Mouse (Mus musculus) forebrain, embryonic 15.5 days (tissue): ENCODE results near the gene Apof. TPM values are rescaled to one million over a fixed set of nuclear protein-coding genes. Genes with fewer than 3 reads are reported as not detected.
"Not testable (repeated sequence)": the region's sequence is repeated elsewhere in the genome, so short reads cannot be mapped to it uniquely, and the experiment has no call there.

Source experiments
- ATAC-seq: fragments of 200-750 bp; cut with Nextera tagmentation; replicated peaks from 2 replicates; pipeline ENCODE4 v1.8.0; 2017; ENCODE audit warnings: mild to moderate bottlenecking, moderate TSS enrichment, moderate library complexity
- H3K27ac ChIP-seq: fragments of 300-500 bp; sonication (generic); replicated peaks from 2 replicates; pipeline ENCODE4 v1.5.1; 2015; ENCODE audit warnings: mild to moderate bottlenecking, inconsistent platforms
- H3K27me3 ChIP-seq: fragments of 300-500 bp; sonication (generic); 2 replicates; pipeline ENCODE4 v1.6.1; 2015; ENCODE audit warnings: inconsistent platforms
- H3K36me3 ChIP-seq: fragments of 300-500 bp; sonication (generic); 2 replicates; pipeline ENCODE4 v1.6.1; 2015; ENCODE audit warnings: mild to moderate bottlenecking, inconsistent platforms
- H3K4me1 ChIP-seq: fragments of 300-500 bp; sonication (generic); 2 replicates; pipeline ENCODE4 v1.6.1; 2015; ENCODE audit warnings: inconsistent platforms
- H3K4me2 ChIP-seq: fragments of 300-500 bp; sonication (generic); replicated peaks from 2 replicates; pipeline ENCODE4 v1.6.1; 2015; ENCODE audit warnings: mild to moderate bottlenecking, inconsistent platforms
- H3K4me3 ChIP-seq: fragments of 300-500 bp; sonication (generic); 2 replicates; pipeline ENCODE4 v1.5.1; 2015; ENCODE audit warnings: mild to moderate bottlenecking, inconsistent platforms
- H3K9ac ChIP-seq: fragments of 300-500 bp; sonication (generic); replicated peaks from 2 replicates; pipeline ENCODE4 v1.6.1; 2015; ENCODE audit warnings: mild to moderate bottlenecking, inconsistent platforms
- H3K9me3 ChIP-seq: fragments of 300-500 bp; sonication (generic); 2 replicates; pipeline ENCODE4 v1.6.1; 2016; ENCODE audit warnings: inconsistent platforms
- WGBS: fragments of 180-500 bp; shearing (Covaris S2); methylation state at CpG from one replicate; pipeline ENCODE4 v1.1.7; 2015; ENCODE audit warnings: mixed read lengths; 5-methylcytosine and 5-hydroxymethylcytosine counted together
- polyA plus RNA-seq: library from polyadenylated mRNA; unstranded; fragments of >200 nt; fragmentation: Nextera tagmentation; extraction: Ambion mirVana; gene quantifications from 2 replicates; pipeline ENCODE4 v1.2.1, GENCODE M21; 2015

Gene Apof
- polyA plus RNA-seq, 1 experiment from 2014 or later = not detected

DNA sequence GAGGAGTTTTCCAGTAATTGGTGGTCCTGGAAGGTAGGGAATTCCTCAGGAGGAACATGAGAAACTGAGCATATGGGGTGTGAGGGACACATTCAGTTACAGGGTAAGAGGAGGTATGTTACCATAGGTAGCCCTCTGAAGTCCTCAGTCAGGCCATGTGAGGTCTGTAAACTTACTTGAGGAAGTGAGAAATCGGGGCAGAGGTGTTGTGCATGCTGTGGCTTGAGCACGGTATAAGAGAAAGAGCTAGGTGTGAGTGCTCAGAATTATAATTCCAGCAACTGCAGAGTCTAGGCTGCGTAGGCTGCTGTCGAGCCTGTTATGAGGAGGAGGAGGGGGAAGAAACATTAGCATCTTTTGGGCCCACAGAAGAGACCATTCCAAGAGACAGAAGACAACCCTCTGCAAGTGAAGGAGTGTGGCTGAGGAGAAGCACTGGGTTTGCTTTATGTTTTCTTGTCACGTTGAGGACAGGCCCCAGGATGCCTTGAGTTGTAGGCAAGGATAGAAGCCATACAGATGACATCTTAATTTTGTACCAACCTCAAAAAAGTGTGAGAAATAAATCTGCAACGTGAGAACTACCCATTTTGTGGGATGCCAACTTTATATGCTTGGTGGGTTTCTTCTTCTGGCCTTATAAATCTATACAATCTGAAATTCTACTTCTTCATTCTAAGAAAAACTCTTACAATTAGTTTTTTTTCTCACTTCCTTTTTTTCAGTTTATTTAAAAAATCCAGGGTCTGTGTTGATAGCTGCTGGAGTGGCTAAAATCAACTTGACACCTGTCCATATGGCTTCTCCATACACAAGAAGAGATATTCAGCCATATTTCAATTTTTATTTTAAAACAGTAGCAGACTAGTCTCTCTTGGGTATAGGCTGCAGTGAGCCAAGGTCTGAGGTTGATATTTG is 4.8 kb upstream of the Apof start:
- Histone ChIP-seq H3K36me3 (no peaks in the 10 kb centered on the region), H3K9ac (no peak overlapping the region), H3K9me3 (no peaks in the 10 kb centered on the region), H3K27ac (no peak overlapping the region), H3K4me1 (no peaks in the 10 kb centered on the region), H3K27me3 (no peaks in the 10 kb centered on the region), H3K4me3 (no peak overlapping the region), H3K4me2 (no peak overlapping the region)
- ATAC-seq = no peak
- WGBS = 75% methylated on average over 6 of the region's 6 CpGs

DNA sequence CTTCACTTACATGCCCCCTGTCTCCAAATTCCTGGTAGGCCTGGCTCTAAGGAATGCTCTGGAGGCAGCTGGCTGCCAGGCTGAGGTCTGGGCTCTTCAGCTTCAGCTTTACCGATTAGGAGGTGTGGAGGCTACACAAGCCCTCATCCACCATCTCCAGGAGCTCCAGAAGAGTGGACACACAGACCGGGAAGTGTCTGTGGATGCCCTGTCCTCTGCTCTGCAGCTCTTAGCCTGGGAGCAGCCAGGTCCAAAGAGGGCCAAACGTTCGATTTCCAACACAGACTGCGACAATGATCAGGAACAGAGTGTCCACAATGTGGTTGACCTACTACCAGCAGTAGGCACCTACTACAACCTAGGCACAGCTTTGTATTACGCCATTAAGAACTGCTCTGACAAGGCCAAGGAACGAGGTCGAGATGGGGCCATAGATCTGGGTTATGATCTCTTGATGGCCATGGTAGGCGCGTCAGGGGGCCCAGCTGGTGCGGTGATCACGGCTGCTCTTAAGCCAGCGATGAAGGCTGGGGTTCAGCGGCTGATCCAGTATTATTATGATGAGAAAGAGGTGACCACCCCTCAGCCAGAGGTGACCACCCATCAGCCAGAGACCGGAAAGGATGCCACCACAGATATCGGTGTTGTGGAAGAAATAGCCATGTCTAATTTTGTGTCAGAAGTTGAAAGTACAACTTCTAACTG is 887 bp downstream of the Apof start:
- Histone ChIP-seq H3K9me3 (no peaks in the 10 kb centered on the region), H3K27me3 (no peaks in the 10 kb centered on the region), H3K9ac (no peak overlapping the region), H3K4me2 (peak overlapping the region; percentile 52; the same call in 1 of the 2 replicates), H3K4me3 (peak overlapping the region; percentile 87; the same call in 1 of the 2 replicates), H3K36me3 (no peaks in the 10 kb centered on the region), H3K27ac (no peak overlapping the region), H3K4me1 (peaks cover 11% of the 10 kb centered on the region)
- WGBS = 91% methylated on average over 16 of the region's 16 CpGs
- ATAC-seq = no peak

DNA sequence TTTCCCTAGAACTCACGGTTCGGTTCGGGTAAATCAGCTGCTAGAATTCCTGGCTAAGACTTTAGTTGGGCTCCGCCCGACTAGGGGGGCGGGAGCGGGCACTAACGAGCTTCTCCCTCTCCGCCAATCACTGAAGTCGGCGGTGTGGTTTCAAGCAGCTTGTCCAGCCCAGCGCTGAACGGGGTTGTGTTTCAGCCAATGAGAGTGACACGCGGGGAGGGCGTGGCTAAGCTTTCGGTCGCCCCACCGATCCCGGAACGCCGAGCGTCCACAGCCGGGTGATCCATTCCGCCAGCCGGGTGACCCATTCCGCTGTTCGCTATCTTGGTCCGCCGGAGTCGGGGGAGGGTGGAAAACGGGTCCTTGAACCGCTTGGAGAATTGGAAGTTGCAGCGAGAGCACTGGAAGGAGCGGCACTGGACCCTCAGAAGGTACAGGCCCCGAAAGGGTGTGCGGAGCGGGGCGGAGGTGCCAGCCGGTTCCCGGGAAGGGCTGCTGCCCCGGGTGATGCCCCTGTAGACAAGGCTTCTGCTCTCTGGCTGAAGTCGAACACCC is 1.9 kb downstream of the Apof start, which contains the start of gene Stat2:
Stat2 (plus strand) TSS at position 273 of the 555 bp plus-strand sequence.
- H3K36me3 ChIP-seq = no peaks in the 10 kb centered on the region
- under 1% methylated on average over 43 of the region's 43 CpGs for WGBS
- H3K9ac ChIP-seq = peak within 1 kb of the TSS; percentile 83
- H3K4me1 ChIP-seq = peaks cover 11% of the 10 kb centered on the region
- peak; percentile 100 for ATAC-seq
- peak within 1 kb of the TSS; percentile 52 for H3K4me2 ChIP-seq
- no peaks in the 10 kb centered on the region for H3K27me3 ChIP-seq
- peak within 1 kb of the TSS; percentile 87 for H3K4me3 ChIP-seq
- H3K27ac ChIP-seq = peak within 1 kb of the TSS; percentile 82
- no peaks in the 10 kb centered on the region for H3K9me3 ChIP-seq

DNA sequence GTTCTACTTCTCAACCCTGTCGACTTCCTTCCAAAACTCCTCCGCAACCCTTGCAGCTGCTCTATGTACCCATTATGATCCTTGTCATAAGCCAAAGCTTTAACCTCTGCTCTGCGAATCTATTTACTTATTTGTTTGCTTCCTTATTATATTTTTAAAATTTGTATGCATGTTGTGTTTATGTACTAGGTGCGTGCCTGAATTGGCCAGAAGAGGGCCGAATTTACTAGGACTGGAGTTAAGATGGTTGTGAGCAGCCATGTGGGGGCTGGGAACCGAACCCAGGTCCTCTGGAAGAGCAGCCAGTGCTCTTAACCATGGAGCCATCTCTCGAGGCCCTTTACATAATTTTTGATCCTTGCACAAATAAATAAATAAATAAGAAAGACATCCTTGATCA is 2.4 kb downstream of the Apof start:
- Histone ChIP-seq H3K9ac (peak overlapping the region; percentile 83), H3K36me3 (no peaks in the 10 kb centered on the region), H3K27ac (peak overlapping the region; percentile 82), H3K9me3 (no peaks in the 10 kb centered on the region), H3K4me3 (peak overlapping the region; percentile 87), H3K4me1 (peaks cover 11% of the 10 kb centered on the region), H3K4me2 (peak overlapping the region; percentile 52), H3K27me3 (no peaks in the 10 kb centered on the region)
- no peak for ATAC-seq
- WGBS = 44% methylated on average over 7 of the region's 7 CpGs

DNA sequence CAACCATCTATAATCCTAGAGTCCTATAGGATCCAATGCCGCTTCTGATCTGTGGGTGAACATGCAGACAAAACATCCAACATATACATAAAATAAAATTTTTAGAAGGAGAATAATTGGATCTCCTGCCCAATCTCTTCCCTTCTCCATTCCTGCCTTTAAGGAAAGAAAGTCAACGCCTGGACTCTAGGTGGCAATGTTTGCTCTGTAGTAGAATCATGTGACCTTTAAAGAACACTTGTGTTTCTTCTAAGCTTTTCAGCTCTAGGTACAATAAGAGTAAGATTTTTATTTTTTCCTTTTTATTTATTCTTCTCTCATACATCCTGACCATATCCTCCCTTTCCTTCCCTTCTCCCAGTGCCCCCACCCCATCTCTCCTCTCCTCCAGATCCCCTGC is 3.4 kb downstream of the Apof start:
- H3K9me3 ChIP-seq = no peaks in the 10 kb centered on the region
- ATAC-seq = no peak
- no peak overlapping the region for H3K4me2 ChIP-seq
- no peak overlapping the region for H3K4me3 ChIP-seq
- H3K36me3 ChIP-seq = peaks cover under 1% of the 10 kb centered on the region; the same call in 1 of the 2 replicates
- H3K27ac ChIP-seq = no peak overlapping the region
- no peaks in the 10 kb centered on the region for H3K27me3 ChIP-seq
- 77% methylated on average over 2 of the region's 2 CpGs for WGBS
- no peak overlapping the region for H3K9ac ChIP-seq
- peaks cover 11% of the 10 kb centered on the region for H3K4me1 ChIP-seq

DNA sequence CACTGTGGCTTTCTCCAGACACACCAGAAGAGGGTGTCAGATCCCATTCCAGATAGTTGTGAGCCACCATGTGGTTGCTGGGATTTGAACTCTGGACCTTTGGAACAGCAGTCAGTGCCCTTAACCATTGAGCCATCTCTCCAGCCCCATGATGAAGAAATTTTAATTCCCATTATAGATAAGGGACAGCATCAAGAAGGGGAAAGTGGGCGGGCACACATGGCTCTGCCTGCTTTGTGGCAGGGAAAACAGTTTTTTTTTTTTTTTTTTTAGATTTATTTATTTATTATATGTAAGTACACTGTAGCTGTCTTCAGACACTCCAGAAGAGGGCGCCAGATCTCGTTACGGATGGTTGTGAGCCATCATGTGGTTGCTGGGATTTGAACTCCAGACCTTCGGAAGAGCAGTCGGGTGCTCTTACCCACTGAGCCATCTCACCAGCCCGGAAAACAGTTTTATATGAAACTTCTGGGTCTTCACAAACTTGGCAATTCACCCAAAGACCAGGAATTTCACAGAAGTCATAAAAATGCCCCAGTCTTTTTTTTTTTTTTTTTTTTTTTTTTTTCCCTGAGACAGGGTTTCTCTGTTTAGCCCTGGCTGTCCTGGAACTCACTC is 4.5 kb downstream of the Apof start:
- not testable (repeated sequence) for H3K27me3 ChIP-seq, H3K4me3 ChIP-seq, H3K9me3 ChIP-seq, H3K4me2 ChIP-seq, H3K36me3 ChIP-seq, H3K27ac ChIP-seq, ATAC-seq, H3K9ac ChIP-seq
- H3K4me1 ChIP-seq = peaks cover 11% of the 10 kb centered on the region
- WGBS = 87% methylated on average over 7 of the region's 7 CpGs

DNA sequence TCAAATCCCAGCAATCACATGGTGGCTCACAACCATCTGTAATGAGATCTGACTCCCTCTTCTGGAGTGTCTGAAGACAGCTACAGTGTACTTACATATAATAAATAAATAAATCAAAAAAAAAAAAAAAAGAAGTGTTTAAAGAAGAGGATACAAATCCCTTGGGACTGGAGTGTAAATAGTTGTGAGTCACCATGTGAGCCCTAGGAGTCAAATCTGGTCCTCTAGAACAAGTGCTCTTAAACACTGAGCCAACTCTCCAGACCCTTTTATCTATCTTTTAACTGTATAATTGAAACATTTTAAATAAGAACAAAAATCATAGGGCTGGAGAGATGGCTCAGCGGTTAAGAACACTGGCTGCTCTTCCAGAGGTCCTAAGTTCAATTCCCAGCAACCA is 6.9 kb downstream of the Apof start:
- H3K4me2 ChIP-seq, ATAC-seq, H3K4me3 ChIP-seq, H3K9ac ChIP-seq, H3K27ac ChIP-seq, H3K27me3 ChIP-seq, H3K9me3 ChIP-seq, H3K4me1 ChIP-seq: not testable (repeated sequence)
- H3K36me3 ChIP-seq = peaks cover 15% of the 10 kb centered on the region
- 100% methylated on average over 1 of the region's 1 CpGs for WGBS

DNA sequence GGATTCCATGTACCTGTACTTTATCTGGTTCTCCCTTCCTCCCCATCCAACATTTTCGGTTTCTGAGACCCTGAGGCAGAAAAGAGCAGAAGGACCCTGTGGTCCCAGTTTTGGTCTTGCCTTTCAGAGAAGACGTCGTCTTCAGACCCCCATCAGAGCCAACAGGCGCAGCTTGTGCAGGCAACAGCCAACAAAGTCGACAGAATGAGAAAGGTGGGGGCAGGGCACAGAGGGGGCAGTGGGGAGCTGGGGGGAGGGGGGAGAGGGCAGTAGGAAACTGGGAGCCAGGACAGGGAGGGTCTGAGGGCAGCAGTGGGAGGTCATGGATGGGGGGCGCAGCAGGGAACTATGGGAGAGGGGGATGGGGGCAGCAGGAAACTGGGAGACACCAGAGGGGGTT is 9.7 kb downstream of the Apof start:
- no peak overlapping the region for H3K27ac ChIP-seq
- no peaks in the 10 kb centered on the region for H3K27me3 ChIP-seq
- H3K4me1 ChIP-seq = no peaks in the 10 kb centered on the region
- peaks cover 37% of the 10 kb centered on the region for H3K36me3 ChIP-seq
- ATAC-seq = no peak
- H3K4me3 ChIP-seq = no peak overlapping the region
- H3K4me2 ChIP-seq = no peak overlapping the region
- H3K9me3 ChIP-seq = no peaks in the 10 kb centered on the region
- 60% methylated on average over 5 of the region's 6 CpGs for WGBS
- no peak overlapping the region for H3K9ac ChIP-seq

DNA sequence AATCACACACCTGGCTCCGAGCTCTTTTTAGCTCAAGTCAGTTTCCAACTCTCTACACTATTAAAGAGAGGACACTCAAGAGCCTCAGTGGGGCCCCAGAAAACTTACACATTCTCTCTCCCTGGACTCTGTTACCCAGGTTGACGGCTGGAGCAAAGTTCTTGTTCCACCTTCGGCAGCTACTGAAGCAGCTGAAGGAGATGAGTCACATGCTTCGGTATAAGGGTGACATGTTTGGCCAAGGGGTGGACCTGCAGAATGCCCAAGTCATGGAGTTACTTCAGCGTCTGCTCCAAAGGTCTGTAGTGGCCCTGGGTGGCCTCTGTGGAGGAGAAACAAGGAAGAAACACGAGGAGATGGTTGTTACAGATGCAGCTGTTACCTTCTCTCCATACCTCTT is 12.5 kb downstream of the Apof start:
- H3K27ac ChIP-seq = no peak overlapping the region
- no peaks in the 10 kb centered on the region for H3K4me1 ChIP-seq
- WGBS = 88% methylated on average over 6 of the region's 6 CpGs
- H3K9ac ChIP-seq = no peak overlapping the region
- H3K4me2 ChIP-seq = no peak overlapping the region
- no peaks in the 10 kb centered on the region for H3K9me3 ChIP-seq
- H3K36me3 ChIP-seq = peaks cover 52% of the 10 kb centered on the region
- no peak for ATAC-seq
- H3K4me3 ChIP-seq = no peak overlapping the region
- H3K27me3 ChIP-seq = no peaks in the 10 kb centered on the region

DNA sequence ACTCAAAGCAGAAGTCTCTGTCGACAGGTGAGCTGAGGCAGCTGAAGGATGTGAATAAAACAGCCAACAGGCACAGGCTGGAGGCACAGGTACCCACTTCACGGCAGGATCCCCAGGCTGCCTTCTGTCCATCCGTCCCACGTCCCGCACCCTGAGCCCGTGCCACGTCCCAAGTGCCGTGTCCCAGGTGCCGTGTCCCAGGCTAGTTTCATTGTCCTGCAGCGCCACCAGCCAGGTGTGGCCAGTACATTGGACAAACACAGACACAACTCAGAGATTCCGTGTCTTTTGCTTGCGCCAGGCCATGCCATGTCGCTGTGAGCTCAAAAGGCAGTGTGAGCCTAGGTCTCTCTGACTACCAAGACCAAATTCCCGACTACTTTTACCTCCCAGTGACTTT is 13.2 kb downstream of the Apof start:
- Histone ChIP-seq H3K27me3 (no peaks in the 10 kb centered on the region), H3K27ac (no peak overlapping the region), H3K36me3 (peaks cover 52% of the 10 kb centered on the region), H3K9me3 (no peaks in the 10 kb centered on the region), H3K9ac (no peak overlapping the region), H3K4me2 (no peak overlapping the region), H3K4me3 (no peak overlapping the region), H3K4me1 (no peaks in the 10 kb centered on the region)
- no peak for ATAC-seq
- 93% methylated on average over 14 of the region's 14 CpGs for WGBS

DNA sequence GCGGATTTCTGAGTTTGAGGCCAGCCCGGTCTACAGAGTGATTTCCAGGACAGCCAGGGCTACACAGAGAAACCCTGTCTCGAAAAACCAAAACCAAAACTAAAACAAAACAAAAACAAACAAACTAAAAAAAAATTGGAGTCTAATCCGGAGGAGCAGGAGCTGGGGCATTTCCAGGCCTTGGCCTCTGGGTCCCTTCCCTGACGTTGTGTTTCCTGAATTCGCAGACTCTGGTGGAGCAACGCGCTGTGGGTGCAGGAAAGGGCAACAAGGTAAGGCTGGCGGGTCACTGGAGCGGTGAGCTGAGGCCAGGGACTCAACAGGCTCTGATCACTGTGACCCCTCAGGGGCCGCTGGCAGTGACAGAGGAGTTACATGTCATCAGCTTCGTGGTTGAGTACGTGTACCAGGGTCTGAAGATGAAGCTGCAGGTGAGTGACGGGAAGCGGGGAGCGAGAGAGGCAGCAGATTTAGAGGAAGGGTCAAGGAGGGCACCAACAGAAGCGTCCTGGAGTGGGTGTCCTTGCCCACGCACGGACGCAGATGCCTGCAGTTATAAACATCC is 14.5 kb downstream of the Apof start:
- Histone ChIP-seq H3K9me3 (no peaks in the 10 kb centered on the region), H3K27ac (no peak overlapping the region), H3K27me3 (no peaks in the 10 kb centered on the region), H3K9ac (no peak overlapping the region), H3K36me3 (peaks cover 45% of the 10 kb centered on the region), H3K4me1 (no peaks in the 10 kb centered on the region), H3K4me2 (no peak overlapping the region), H3K4me3 (no peak overlapping the region)
- 93% methylated on average over 20 of the region's 20 CpGs for WGBS
- no peak for ATAC-seq
